Mouse (Mus musculus) gastrocnemius, adult 18-20 months (tissue): Measurements from ENCODE around the gene Tyw1. TPM values are rescaled to one million over a fixed set of nuclear protein-coding genes. Genes with fewer than 3 reads are reported as not detected.
"Not testable (repeated sequence)": the region's sequence is repeated elsewhere in the genome, so short reads cannot be mapped to it uniquely, and the experiment has no call there.

Experiments
- DNase-seq: peaks from one replicate; pipeline ENCODE4 v3.0.0; 2021; ENCODE audit warnings: low spot score
- long read RNA-seq, 2 experiments: library from polyadenylated mRNA; stranded (forward); transcript quantifications; one replicate each; pipeline ENCODE4 v2.0.0; 2021
- total RNA-seq, 2 experiments: library from RNA; stranded (reverse); gene quantifications; 2 replicates each; pipeline ENCODE4 v1.2.3; 2021

The Tyw1 gene
- 10 to 100 TPM in 1 of 2 experiments, 1 to 10 TPM in 1; 10.0 to 11.1 TPM for total RNA-seq
- long read RNA-seq, experiment 1, transcript Tyw1-201 (16 exons, 3,044 nt): major isoform, 31 of 40 reads
- long read RNA-seq, experiment 1, partial matches to known transcripts: 1 of 40 reads
- long read RNA-seq, experiment 1, other reads (novel, unspliced or antisense): 8 of 40 reads
- long read RNA-seq, experiment 2, transcript Tyw1-201 (16 exons, 3,044 nt): major isoform, 22 of 31 reads
- long read RNA-seq, experiment 2, partial matches to known transcripts: 4 of 31 reads
- long read RNA-seq, experiment 2, other reads (novel, unspliced or antisense): 5 of 31 reads

DNA sequence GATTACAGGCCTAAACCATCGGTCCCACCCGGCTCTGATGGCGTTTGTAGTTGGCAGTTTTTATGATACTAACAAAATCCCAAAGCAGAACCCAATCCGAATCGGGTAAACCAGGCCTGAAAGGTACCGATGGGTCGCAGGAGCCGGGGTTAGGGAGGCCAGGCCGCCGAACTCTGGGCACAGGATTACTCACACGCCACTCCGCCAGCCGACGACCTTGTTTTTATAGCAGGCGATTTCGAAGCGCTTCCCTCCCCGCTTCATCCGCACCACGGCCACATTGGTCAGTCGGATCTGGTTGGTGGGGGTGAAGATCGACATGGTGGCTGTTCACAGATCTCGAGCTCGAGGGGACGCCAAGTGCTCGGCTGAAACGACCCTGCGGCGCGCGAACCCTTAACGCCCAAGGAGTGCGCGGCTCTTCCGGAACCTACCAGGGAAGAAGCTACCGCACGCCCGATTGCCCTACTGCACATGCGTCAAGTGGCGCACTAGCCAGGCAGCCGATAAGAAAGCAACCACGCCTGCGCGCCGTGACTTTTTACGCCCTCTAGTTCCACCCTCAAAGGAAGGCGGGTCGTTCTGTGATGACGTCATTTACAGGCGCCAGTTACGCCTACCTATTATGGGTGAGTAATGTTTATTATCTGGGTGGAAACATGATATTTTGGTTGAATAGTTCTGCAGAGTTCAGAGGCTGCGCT is at the start of gene Tyw1, which contains the start of gene Sbds:
TSS of gene Tyw1 (plus strand) at position 603 of the 704 bp plus-strand sequence.
TSS of gene Sbds (minus strand) at position 514 of the 704 bp plus-strand sequence.
- DNase-seq: peak; percentile 98

DNA sequence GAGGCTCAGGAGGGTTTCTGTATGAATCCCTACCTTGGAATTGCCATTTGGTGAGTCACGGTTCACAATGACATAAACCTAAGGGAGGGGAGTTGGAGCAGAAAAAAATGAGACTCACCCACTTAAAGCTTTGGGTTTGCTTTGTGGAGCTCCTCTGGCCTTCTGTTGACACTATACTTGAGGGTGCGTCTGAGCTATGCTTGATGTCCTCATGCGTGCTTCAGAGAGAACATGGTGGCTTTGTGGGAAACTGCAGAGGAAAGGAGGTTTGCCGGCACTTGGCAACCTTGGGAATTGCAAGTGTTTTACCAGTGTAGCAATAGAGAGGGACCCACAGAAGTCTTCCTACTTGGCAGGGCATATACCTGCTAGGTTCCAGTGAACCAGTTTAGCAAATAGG is 48.1 kb upstream of the Tyw1 start:
- no peak for DNase-seq

GRCm38 (mm10) chr5:130212956-130213355 is 42.5 kb upstream of the Tyw1 start:
- no peak for DNase-seq

GRCm38 (mm10) chr5:130216781-130217180 is 38.6 kb upstream of the Tyw1 start, which contains the start of gene Tmem248:
Gene Tmem248, plus strand, starts transcription at chr5:130217081.
- DNase-seq: no peak

DNA sequence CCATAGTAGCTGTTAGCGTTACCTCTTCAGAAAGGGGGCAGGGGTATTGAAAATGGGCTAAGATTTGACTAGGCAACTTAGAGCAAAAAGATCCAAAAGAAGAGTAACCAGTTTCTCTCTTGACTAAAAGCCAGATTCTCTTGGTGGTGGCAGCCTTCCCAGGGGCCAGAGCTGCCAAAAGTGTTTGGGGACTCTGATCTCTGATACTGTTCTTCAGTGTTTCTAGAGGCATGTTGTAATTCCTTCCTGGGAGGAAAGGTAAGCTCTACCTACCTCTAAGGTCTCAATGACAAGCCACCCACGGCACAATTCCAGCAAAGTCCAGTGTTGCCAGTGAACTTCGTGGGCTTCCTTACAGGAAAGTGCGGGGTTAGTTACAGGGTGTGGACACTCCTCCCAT is 38.0 kb upstream of the Tyw1 start:
- DNase-seq: no peak

GRCm38 (mm10) chr5:130218336-130218735 is 37.1 kb upstream of the Tyw1 start:
- DNase-seq: no peak

DNA sequence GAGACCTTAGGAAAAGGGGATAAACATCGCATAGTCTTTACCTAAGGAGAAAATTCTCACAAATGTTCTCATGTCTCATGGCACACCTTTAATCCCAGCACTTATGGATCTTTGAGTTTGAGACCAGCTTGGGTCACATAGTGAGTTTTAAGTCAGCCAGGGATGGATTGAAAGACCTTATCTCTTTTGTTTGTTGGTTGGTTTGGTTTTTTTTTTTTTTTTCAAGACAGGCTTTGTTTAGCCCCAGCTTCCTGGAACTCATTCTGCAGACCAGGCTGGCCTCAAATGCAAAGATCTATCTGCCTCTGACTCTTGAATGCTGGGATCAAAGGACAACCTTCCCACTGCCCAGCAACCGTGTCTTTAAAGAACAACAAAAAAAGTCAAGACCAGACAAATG is 34.1 kb upstream of the Tyw1 start:
- DNase-seq: no peak

- no peak for DNase-seq
Observed at GRCm38 (mm10) chr5:130221760-130222145, 33.7 kb upstream of the Tyw1 start.

DNA sequence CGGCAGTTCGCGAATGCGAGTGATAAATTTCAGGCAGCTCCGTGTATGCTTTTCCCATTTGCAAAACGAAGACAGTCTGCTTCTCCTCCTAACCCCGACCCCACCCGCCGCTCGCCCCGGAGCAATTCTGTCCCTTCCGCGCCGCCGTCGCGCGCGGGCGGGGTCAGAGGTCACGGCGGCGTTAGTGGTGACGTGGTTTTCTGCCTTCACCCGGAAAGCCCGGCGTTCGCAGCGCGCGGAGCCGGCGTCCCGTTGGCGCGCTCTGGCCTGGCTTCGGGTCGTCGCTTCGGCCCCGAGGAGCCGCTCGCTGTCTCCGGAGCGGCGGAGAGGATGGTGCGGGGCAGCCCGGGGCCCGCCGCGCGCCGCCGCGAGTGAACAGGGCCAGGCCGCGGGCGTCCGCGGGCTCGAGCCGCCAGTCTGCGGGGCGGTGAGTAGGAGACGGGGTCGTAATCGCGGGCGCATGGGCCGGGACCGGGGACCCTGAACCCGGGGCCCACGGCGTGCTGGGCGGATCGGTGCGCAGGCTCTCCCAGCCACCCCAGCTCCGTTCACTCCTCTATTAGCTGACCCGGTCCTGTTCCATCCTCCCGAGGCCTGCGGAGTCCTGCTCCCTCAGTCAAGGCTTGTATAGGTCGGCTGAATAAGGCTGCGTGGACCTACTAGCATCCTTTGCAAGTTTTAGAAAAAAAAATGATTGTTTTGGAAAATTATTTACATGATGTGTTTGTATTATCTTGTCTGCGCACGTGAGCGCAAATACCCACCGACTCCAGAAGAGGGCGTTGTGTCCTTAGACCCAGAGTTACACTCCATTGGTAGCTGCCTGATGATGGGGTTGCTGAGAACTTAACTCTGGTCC is 33.0 kb upstream of the Tyw1 start:
- peak; percentile 95 for DNase-seq

GRCm38 (mm10) chr5:130226790-130227189 is 28.6 kb upstream of the Tyw1 start:
- no peak for DNase-seq

GRCm38 (mm10) chr5:130228120-130228519 is 27.3 kb upstream of the Tyw1 start:
- DNase-seq: no peak

GRCm38 (mm10) chr5:130236302-130236701 is 19.1 kb upstream of the Tyw1 start:
- DNase-seq: no peak

GRCm38 (mm10) chr5:130239236-130239635 is 16.2 kb upstream of the Tyw1 start:
- DNase-seq: no peak

DNA sequence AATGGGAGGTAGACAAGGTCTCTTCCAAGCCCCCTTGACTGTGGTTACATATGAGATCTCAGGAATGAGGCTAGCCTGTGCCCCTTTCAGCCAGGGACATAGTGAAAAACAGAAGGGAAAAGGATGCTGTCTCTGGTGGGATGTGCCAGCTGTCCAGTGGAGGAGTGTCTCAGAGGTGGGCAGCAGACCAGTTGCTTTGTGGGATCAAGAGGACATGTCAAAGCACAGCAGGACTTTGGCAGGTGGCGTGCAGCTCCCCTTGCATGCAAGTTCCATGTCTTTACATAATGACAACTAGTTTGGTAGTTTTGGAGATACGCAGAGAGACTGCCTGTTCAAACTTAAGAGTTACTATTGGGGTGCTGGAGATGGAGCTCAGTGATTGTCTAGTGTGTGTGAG is 15.6 kb upstream of the Tyw1 start:
- no peak for DNase-seq

- peak; percentile 51 for DNase-seq
Observed at GRCm38 (mm10) chr5:130241426-130241825, 14.0 kb upstream of the Tyw1 start.

GRCm38 (mm10) chr5:130247823-130248222 is 7.6 kb upstream of the Tyw1 start:
- DNase-seq: no peak

- DNase-seq: peak; percentile 42
Observed at GRCm38 (mm10) chr5:130254164-130255016, 1.0 kb upstream of the Tyw1 start.

GRCm38 (mm10) chr5:130255799-130256525 is 543 bp downstream of the Tyw1 start:
- not testable (repeated sequence) for DNase-seq

DNA sequence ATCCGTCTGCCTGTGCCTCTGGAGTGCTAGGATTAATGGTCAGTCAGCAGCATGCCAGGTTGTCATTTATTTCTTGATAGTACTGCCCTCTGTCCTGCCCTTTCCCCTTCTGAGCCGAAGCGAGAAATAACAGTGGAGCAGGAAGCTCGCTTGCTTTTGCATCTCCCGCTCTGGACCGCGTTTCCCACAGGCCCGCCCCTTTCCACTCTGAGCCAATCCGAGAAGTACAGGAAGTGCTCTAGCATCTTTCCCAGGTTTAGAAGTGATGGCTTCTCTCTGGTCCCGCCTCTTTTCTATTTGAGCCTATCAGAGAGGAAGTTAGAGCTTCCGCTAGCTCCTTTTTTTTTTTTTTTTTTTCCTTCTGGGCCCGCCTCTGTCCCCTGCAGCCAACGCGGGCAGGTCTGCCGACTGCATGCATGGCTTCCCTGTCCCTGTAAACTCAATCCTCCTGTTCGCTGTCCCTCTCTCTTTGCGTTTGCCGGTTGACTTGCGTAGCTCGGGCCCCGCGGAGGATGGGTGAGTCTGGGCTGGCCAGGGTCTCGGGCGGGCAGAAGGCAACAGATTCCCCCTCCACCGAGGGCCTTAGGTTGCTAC is 1.4 kb downstream of the Tyw1 start:
- peak; percentile 97 for DNase-seq

DNA sequence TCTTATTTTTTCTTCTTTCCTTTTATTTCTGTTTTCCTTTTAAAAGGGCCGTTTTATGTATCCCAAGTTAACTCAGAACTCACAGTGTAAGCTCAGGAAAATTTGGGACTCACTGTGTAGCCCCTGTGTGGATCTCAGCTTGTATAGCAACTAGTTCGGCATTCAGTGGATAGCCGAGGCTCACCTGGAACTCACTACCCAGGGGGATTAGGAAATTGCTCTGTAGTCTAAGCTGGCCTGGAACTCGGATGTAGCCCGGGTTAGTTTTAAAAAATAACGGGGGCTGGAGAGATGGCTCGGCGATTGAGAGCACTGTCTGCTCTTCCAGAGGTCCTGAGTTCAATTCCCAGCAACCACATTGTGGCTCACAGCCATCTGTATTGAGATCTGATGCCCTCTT is 1.9 kb downstream of the Tyw1 start:
- no peak for DNase-seq
